In genomic region chr1:39575778-39576375, GRCm38 (mm10) we compare ENCODE assay signal across 8 mouse cellular contexts. TPM values are rescaled to one million over a fixed set of nuclear protein-coding genes. Genes with fewer than 3 reads are reported as not detected.
DNase-seq lines count a peak whose midpoint lies in the region; ATAC-seq and TF ChIP-seq lines count a peak whose summit lies in the region.

No protein-coding gene starts in this region.

- H3K36me3 ChIP-seq in lung, postnatal 0 days (ENCODE audit: insufficient read depth, low read length), result no peaks in the 10 kb centered on the region

- H3K9ac ChIP-seq in lung, postnatal 0 days (replicated peaks; ENCODE audit: low read depth), result peak overlapping the region; percentile 88; the same call in 1 of the 2 replicates

- peak overlapping the region; percentile 90 for H3K4me2 ChIP-seq in lung, postnatal 0 days (replicated peaks; ENCODE audit: low read depth, low read length)

- peak overlapping the region; percentile 97 for H3K27ac ChIP-seq in lung, postnatal 0 days (ENCODE audit: low read length)

- 8% methylated on average over 8 of the region's 8 CpGs for WGBS in lung, postnatal 0 days

- intact Hi-C loops in left cerebral cortex, postnatal 36 days (cut with DNase I), result no loop called here

- TF ChIP-seq EP300 in lung, postnatal 0 days (IDR thresholded peaks at IDR 0.05), result no peak

- no peaks in the 10 kb centered on the region for H3K9me3 ChIP-seq in lung, postnatal 0 days (ENCODE audit: low read length)

- H3K4me1 ChIP-seq in lung, postnatal 0 days (ENCODE audit: insufficient read depth, low read depth, low read length), result peaks cover 9% of the 10 kb centered on the region; the same call in 1 of the 2 replicates

- H3K4me3 ChIP-seq in lung, postnatal 0 days (ENCODE audit: low read depth, low read length), result peak overlapping the region; percentile 90

- TF ChIP-seq CTCF in lung, postnatal 0 days (IDR thresholded peaks at IDR 0.05), result no peak

- peak; percentile 10 for DNase-seq in lung, postnatal 0 days (ENCODE audit: low spot score)
- no peak for DNase-seq in lung, postnatal 4 days
- DNase-seq in embryo, embryonic 11 days, result peak; percentile 19
- peak; percentile 58 for DNase-seq in naive thymus-derived CD4-positive, alpha-beta T cell, adult 2 months (ENCODE audit: low read depth)
- DNase-seq in right cerebral cortex, postnatal 36 days (ENCODE audit: low spot score in 2 of 2), result no peak
- no peak for DNase-seq in layer of hippocampus, adult 11-12 months (ENCODE audit: low spot score)
- DNase-seq in left cerebral cortex, postnatal 36 days (ENCODE audit: low spot score in 2 of 2), result no peak

- no peak for ATAC-seq in lung, postnatal 0 days
- peak; percentile 25 for ATAC-seq in inflammation-experienced regulatory T-cells, adult 6 months

- no peaks in the 10 kb centered on the region for H3K27me3 ChIP-seq in lung, postnatal 0 days (replicated peaks; ENCODE audit: insufficient read depth, low read length)

RNA-seq across cellular contexts. Expression of gene Rnf149, which starts 1.3 kb away (rescaled TPM):
- 25.1 and 31.0 TPM in 2 replicates for polyA plus RNA-seq in lung, postnatal 0 days (2015; fragmentation: Nextera tagmentation; extraction: Ambion mirVana)
- polyA plus RNA-seq in inflammation-experienced regulatory T-cells, adult 6 months (2017; shearing (Covaris generic)), result 10 to 100 TPM; 11.9 to 37.0 (median 29.9) TPM
- total RNA-seq in left cerebral cortex, postnatal 36 days (2021), result 10 to 100 TPM; 29.1 to 35.2 TPM

RNA-seq across cellular contexts. Expression of gene Cnot11, which starts 41.1 kb away (rescaled TPM):
- polyA plus RNA-seq in lung, postnatal 0 days (2015; fragmentation: Nextera tagmentation; extraction: Ambion mirVana), result 10.0 and 10.7 TPM in 2 replicates
- 1 to 10 TPM; 4.6 to 6.9 (median 4.6) TPM for polyA plus RNA-seq in inflammation-experienced regulatory T-cells, adult 6 months (2017; shearing (Covaris generic))
- 10 to 100 TPM; 24.8 to 25.9 TPM for total RNA-seq in left cerebral cortex, postnatal 36 days (2021)

Comparison
In these comparisons a context has a peak if more than half of its experiments do, and no peak if none do; other contexts are left out.
1. DNase-seq: peak in lung, postnatal 0 days (single experiment), embryo, embryonic 11 days (single experiment) and naive thymus-derived CD4-positive, alpha-beta T cell, adult 2 months (single experiment); none in lung, postnatal 4 days (0 of 2), right cerebral cortex, postnatal 36 days (0 of 2), layer of hippocampus, adult 11-12 months (single experiment) and left cerebral cortex, postnatal 36 days (0 of 2).